Mouse (Mus musculus) embryonic facial prominence, embryonic 14.5 days (tissue): Measurements from ENCODE around the gene Slc7a6. TPM values are rescaled to one million over a fixed set of nuclear protein-coding genes. Genes with fewer than 3 reads are reported as not detected.
A peak's percentile ranks its signal among the peaks of the same experiment; 100 is the strongest.

ENCODE experiments used
- ATAC-seq: fragments of 200-750 bp; cut with Nextera tagmentation; 2 replicates; pipeline ENCODE4 v1.8.0; 2017; ENCODE audit warnings: low read depth, moderate number of reproducible peaks, moderate TSS enrichment
- DNase-seq: peaks from one replicate; pipeline ENCODE4 v3.0.0-alpha.2; 2015; ENCODE audit warnings: low spot score
- H3K27ac ChIP-seq: fragments of 300-500 bp; sonication (generic); replicated peaks from 2 replicates; pipeline ENCODE4 v1.5.1; 2014; ENCODE audit warnings: low read depth, mild to moderate bottlenecking, low read length, moderate library complexity
- H3K27me3 ChIP-seq: fragments of 300-500 bp; sonication (generic); replicated peaks from 2 replicates; pipeline ENCODE4 v1.6.1; 2014; ENCODE audit warnings: low read length; ENCODE audit not compliant: control insufficient read depth, insufficient read depth
- H3K36me3 ChIP-seq: fragments of 300-500 bp; sonication (generic); 2 replicates; pipeline ENCODE4 v1.6.1; 2014; ENCODE audit warnings: low read length, mixed read lengths; ENCODE audit not compliant: control insufficient read depth, insufficient read depth
- H3K4me1 ChIP-seq: fragments of 300-500 bp; sonication (generic); 2 replicates; pipeline ENCODE4 v1.6.1; 2014; ENCODE audit warnings: antibody characterized with exemption, low read length; ENCODE audit not compliant: control insufficient read depth, insufficient read depth
- H3K4me2 ChIP-seq: fragments of 300-500 bp; sonication (generic); 2 replicates; pipeline ENCODE4 v1.6.1; 2014; ENCODE audit warnings: low read depth, mild to moderate bottlenecking, low read length, moderate library complexity, mixed read lengths
- H3K4me3 ChIP-seq: fragments of 300-500 bp; sonication (generic); 2 replicates; pipeline ENCODE4 v1.5.1; 2014; ENCODE audit warnings: low read depth, mild to moderate bottlenecking, low read length
- H3K9ac ChIP-seq: fragments of 300-500 bp; sonication (generic); 2 replicates; pipeline ENCODE4 v1.6.1; 2014; ENCODE audit warnings: low read depth, mild to moderate bottlenecking, low read length, moderate library complexity, mixed read lengths
- H3K9me3 ChIP-seq: fragments of 300-500 bp; sonication (generic); 2 replicates; pipeline ENCODE4 v1.6.1; 2016; ENCODE audit warnings: low read length; ENCODE audit not compliant: control insufficient read depth
- WGBS: fragments of 180-500 bp; shearing (Covaris S2); extraction: QIAGEN DNeasy Blood & Tissue Kit; methylation state at CpG from one replicate; pipeline ENCODE4 v1.1.7; 2014; 5-methylcytosine and 5-hydroxymethylcytosine counted together
- polyA plus RNA-seq: library from polyadenylated mRNA; unstranded; fragments of >200 nt; fragmentation: Nextera tagmentation; extraction: Ambion mirVana; gene quantifications from 2 replicates; pipeline ENCODE4 v1.2.1, GENCODE M21; 2014

Gene Slc7a6
- polyA plus RNA-seq, 1 experiment from 2014 or later: 51.6 TPM

DNA sequence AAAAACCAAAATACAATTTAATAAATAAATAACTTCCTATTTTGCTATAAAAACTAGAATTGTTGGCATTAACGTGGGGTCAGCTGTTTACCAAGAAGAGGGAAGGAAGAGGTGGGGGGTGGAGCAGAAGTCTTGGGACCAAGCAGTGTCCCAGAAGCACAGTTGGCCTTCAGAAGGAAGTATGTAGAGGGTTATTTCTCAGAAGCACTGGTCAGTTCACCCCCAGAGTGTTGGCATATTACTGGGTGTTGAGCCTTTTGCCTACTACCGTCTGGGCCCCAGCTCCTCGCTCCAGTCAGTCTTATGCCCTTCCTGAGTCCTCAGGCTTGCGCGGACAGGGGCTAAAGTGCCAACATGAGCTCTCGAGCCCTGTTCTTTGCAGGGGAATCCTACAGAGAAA is 19.6 kb upstream of the Slc7a6 start:
- no peak overlapping the region for H3K27ac ChIP-seq
- no peak overlapping the region for H3K4me3 ChIP-seq
- no peaks in the 10 kb centered on the region for H3K36me3 ChIP-seq
- no peak overlapping the region for H3K4me2 ChIP-seq
- ATAC-seq (no peak), DNase-seq (no peak)
- no peaks in the 10 kb centered on the region for H3K27me3 ChIP-seq
- H3K4me1 ChIP-seq: peaks cover 7% of the 10 kb centered on the region; the same call in 1 of the 2 replicates
- no peak overlapping the region; the same call in 1 of the 2 replicates for H3K9ac ChIP-seq
- H3K9me3 ChIP-seq: no peaks in the 10 kb centered on the region
- WGBS: 87% methylated on average over 6 of the region's 6 CpGs

- H3K27ac ChIP-seq: no peak within 1 kb of the TSS; the same call in 1 of the 2 replicates
These were observed 18.6 kb upstream of the Slc7a6 start, which contains the start of gene Pla2g15 for GRCm38 (mm10) chr8:106149801-106150652. Gene Pla2g15, plus strand, starts transcription at chr8:106150399.

GRCm38 (mm10) chr8:106150653-106151000 is 18.0 kb upstream of the Slc7a6 start:
- H3K4me2 ChIP-seq: peak overlapping the region; percentile 60
- no peaks in the 10 kb centered on the region for H3K27me3 ChIP-seq
- peaks cover 7% of the 10 kb centered on the region; the same call in 1 of the 2 replicates for H3K4me1 ChIP-seq
- no peak for ATAC-seq
- no peaks in the 10 kb centered on the region for H3K9me3 ChIP-seq
- no peak for DNase-seq
- 24% methylated on average over 7 of the region's 8 CpGs for WGBS
- peaks cover 7% of the 10 kb centered on the region; the same call in 1 of the 2 replicates for H3K36me3 ChIP-seq
- H3K27ac ChIP-seq: no peak overlapping the region
- peak overlapping the region; percentile 71 for H3K4me3 ChIP-seq
- peak overlapping the region; percentile 70 for H3K9ac ChIP-seq

More at GRCm38 (mm10) chr8:106149801-106150652, 18.6 kb upstream of the Slc7a6 start, which contains the start of gene Pla2g15:
- DNase-seq: peak; percentile 97
- peaks cover 4% of the 10 kb centered on the region; the same call in 1 of the 2 replicates for H3K36me3 ChIP-seq
- peak within 1 kb of the TSS; percentile 70 for H3K9ac ChIP-seq
- H3K9me3 ChIP-seq: no peaks in the 10 kb centered on the region
- H3K27me3 ChIP-seq: no peaks in the 10 kb centered on the region
- H3K4me1 ChIP-seq: peaks cover 7% of the 10 kb centered on the region; the same call in 1 of the 2 replicates
- peak within 1 kb of the TSS; percentile 60 for H3K4me2 ChIP-seq
- 1% methylated on average over 36 of the region's 38 CpGs for WGBS
- ATAC-seq: peak; percentile 98
- peak within 1 kb of the TSS; percentile 71 for H3K4me3 ChIP-seq

DNA sequence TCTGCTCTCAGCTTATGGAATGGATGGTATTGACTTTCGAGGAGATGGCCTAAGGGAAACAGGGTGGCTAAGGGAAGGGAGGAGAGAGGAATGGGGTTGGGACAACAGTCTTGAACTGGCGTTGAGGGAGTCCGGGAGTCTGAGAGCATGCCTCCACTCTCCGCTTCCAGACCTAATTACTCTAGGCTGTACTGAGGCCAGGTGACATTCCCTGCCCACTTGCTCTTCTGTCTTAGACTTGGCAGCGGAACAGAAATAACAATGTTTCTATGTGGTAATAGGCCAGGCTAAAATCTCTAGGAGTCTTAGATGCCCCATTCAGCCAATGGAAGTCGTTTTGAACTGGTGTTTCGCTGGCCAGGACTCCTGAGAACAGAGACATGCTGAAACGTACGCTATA is 17.6 kb upstream of the Slc7a6 start:
- WGBS: 71% methylated on average over 9 of the region's 9 CpGs

GRCm38 (mm10) chr8:106152876-106153275 is 15.8 kb upstream of the Slc7a6 start:
- Histone ChIP-seq H3K4me2 (no peak overlapping the region), H3K4me3 (no peak overlapping the region), H3K9ac (no peak overlapping the region), H3K27me3 (no peaks in the 10 kb centered on the region), H3K36me3 (peaks cover 20% of the 10 kb centered on the region), H3K9me3 (no peaks in the 10 kb centered on the region), H3K27ac (no peak overlapping the region), H3K4me1 (peaks cover 7% of the 10 kb centered on the region; the same call in 1 of the 2 replicates)
- ATAC-seq (no peak), DNase-seq (no peak)
- WGBS: 77% methylated on average over 4 of the region's 4 CpGs

More for the DNA sequence above, 17.6 kb upstream of the Slc7a6 start:
- no peak for DNase-seq
- no peaks in the 10 kb centered on the region for H3K27me3 ChIP-seq
- peak overlapping the region; percentile 70 for H3K9ac ChIP-seq
- no peak for ATAC-seq
- H3K4me2 ChIP-seq: peak overlapping the region; percentile 60
- H3K9me3 ChIP-seq: no peaks in the 10 kb centered on the region
- H3K4me1 ChIP-seq: peaks cover 7% of the 10 kb centered on the region; the same call in 1 of the 2 replicates
- H3K36me3 ChIP-seq: peaks cover 11% of the 10 kb centered on the region
- no peak overlapping the region for H3K27ac ChIP-seq
- H3K4me3 ChIP-seq: peak overlapping the region; percentile 71

- DNase-seq: no peak
- Histone ChIP-seq H3K9me3 (no peaks in the 10 kb centered on the region), H3K27me3 (no peaks in the 10 kb centered on the region), H3K27ac (no peak overlapping the region), H3K36me3 (peaks cover 41% of the 10 kb centered on the region), H3K4me2 (no peak overlapping the region), H3K4me3 (no peak overlapping the region), H3K9ac (no peak overlapping the region), H3K4me1 (no peaks in the 10 kb centered on the region)
- 98% methylated on average over 1 of the region's 1 CpGs for WGBS
- no peak for ATAC-seq
These were observed 11.2 kb upstream of the Slc7a6 start for GRCm38 (mm10) chr8:106157419-106157818.

DNA sequence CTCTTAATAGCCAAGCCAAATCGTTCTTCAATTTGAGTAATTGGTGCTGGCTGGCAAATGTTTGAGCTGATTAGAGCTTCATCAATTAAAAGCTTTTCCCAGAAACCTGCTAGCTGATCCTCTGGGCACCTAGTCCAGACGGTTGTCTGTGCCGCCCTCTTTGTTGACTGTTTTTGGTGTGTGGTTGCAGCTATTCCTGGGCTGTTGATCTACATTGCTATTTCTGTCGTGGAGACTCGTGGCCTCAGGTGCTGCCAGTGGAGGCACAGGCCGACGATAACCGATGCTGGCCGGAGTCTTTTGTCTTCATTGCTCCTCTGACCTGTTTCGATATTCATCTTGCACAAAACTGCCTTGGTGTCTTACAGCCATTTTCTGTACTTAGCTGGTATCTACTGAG is 10.3 kb upstream of the Slc7a6 start:
- Histone ChIP-seq H3K4me2 (no peak overlapping the region), H3K4me1 (no peaks in the 10 kb centered on the region), H3K9me3 (no peaks in the 10 kb centered on the region), H3K27ac (no peak overlapping the region), H3K4me3 (no peak overlapping the region), H3K36me3 (peaks cover 51% of the 10 kb centered on the region), H3K9ac (no peak overlapping the region), H3K27me3 (no peaks in the 10 kb centered on the region)
- WGBS: 89% methylated on average over 10 of the region's 10 CpGs
- DNase-seq (no peak), ATAC-seq (no peak)

DNA sequence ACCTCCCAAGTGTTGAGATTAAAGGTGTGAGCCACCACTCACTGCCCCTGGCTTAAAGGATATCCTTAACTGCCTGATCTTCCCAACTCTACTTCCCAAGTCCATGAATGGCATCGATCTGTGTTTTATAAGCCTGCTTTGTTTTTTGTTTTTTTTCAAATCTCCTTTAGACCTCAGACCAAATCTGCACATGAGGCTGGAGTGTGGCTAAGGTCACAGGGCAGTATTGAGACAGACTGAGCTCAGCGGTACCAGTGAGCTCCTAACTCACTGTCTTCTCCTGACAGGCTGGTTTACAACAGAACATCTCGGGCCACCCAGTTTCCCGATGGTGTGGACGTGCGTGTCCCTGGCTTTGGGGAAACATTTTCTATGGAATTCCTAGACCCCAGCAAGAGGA is 8.8 kb upstream of the Slc7a6 start:
- no peak overlapping the region for H3K27ac ChIP-seq
- no peak overlapping the region for H3K9ac ChIP-seq
- WGBS: 91% methylated on average over 6 of the region's 6 CpGs
- H3K27me3 ChIP-seq: no peaks in the 10 kb centered on the region
- DNase-seq: no peak
- peaks cover 61% of the 10 kb centered on the region for H3K36me3 ChIP-seq
- ATAC-seq: no peak
- no peaks in the 10 kb centered on the region for H3K9me3 ChIP-seq
- H3K4me2 ChIP-seq: no peak overlapping the region
- no peak overlapping the region for H3K4me3 ChIP-seq
- H3K4me1 ChIP-seq: no peaks in the 10 kb centered on the region
